Mouse (Mus musculus): ENCODE measurements around the gene Fam155a. TPM values are rescaled to one million over a fixed set of nuclear protein-coding genes. Genes with fewer than 3 reads are reported as not detected.

Gene Fam155a
- total and polyA plus RNA-seq, 3 experiments, result not detected

- Histone ChIP-seq H3K36me3 (replicated peaks in 1 of 2; ENCODE audit: control insufficient read depth in 1 of 2, insufficient read depth in 1 of 2, low read length in 1 of 2) (no peaks in the 10 kb centered on the region), H3K4me3 (replicated peaks in 1 of 3; ENCODE audit: low read depth in 2 of 3, low read length in 2 of 3, poor library complexity in 1 of 3) (no peak overlapping the region), H3K79me2 (replicated peaks; ENCODE audit: control insufficient read depth, extremely low read depth, insufficient read depth, poor library complexity, severe bottlenecking) (no peaks in the 10 kb centered on the region), H3K9me3 (replicated peaks; ENCODE audit: low read length) (peaks cover 56% of the 10 kb centered on the region), H3K4me2 (ENCODE audit: insufficient read depth, low read depth, poor library complexity, severe bottlenecking) (no peak overlapping the region), H3K9ac (ENCODE audit: insufficient read depth, low read depth) (no peak overlapping the region), H3K27ac (ENCODE audit: insufficient read depth, low read depth) (no peak overlapping the region), H3K27me3 (replicated peaks) (no peaks in the 10 kb centered on the region), H3K4me1 (ENCODE audit: control insufficient read depth in 1 of 2, insufficient read depth in 2 of 2) (no peaks in the 10 kb centered on the region)
- in situ Hi-C loops (cut with MboI; ENCODE audit: low pct_ligation_motif_present, low pct_unique_long_range_greater_than_20kb, low sequenced_read_pairs) (no loop called here), dilution Hi-C loops (cut with MboI; ENCODE audit: extremely low pct_ligation_motif_present, extremely low pct_unique_long_range_greater_than_20kb, low sequenced_read_pairs) (no loop called here)
- no peak for DNase-seq (ENCODE audit: extremely low read depth)
- TF ChIP-seq BHLHE40 (IDR thresholded peaks at IDR 0.05; ENCODE audit: low read depth, low read length) (no peak), UBTF (IDR thresholded peaks at IDR 0.05; ENCODE audit: low read depth, low read length) (no peak), RCOR1 (conservative IDR thresholded peaks at IDR 0.05; ENCODE audit: low read depth, low read length) (no peak), MAZ (IDR thresholded peaks at IDR 0.05; ENCODE audit: low read depth, low read length) (no peak), HCFC1 (IDR thresholded peaks at IDR 0.05; ENCODE audit: low read depth, low read length) (no peak)
Observed at GRCm38 (mm10) chr8:9769061-9769460, 1.9 kb downstream of the Fam155a start.

GRCm38 (mm10) chr8:9735169-9735568 lies 35.8 kb downstream of the Fam155a start:
- no peaks in the 10 kb centered on the region for H3K79me2 ChIP-seq (replicated peaks; ENCODE audit: control insufficient read depth, extremely low read depth, insufficient read depth, poor library complexity, severe bottlenecking)
- in situ Hi-C loops (cut with MboI; ENCODE audit: low pct_ligation_motif_present, low pct_unique_long_range_greater_than_20kb, low sequenced_read_pairs), result no loop called here
- H3K27me3 ChIP-seq (replicated peaks), result no peaks in the 10 kb centered on the region
- DNase-seq (ENCODE audit: extremely low read depth), result no peak
- H3K9me3 ChIP-seq (replicated peaks; ENCODE audit: low read length), result peaks cover 79% of the 10 kb centered on the region
- no peaks in the 10 kb centered on the region for H3K4me1 ChIP-seq (ENCODE audit: control insufficient read depth in 1 of 2, insufficient read depth in 2 of 2)
- dilution Hi-C loops (cut with MboI; ENCODE audit: extremely low pct_ligation_motif_present, extremely low pct_unique_long_range_greater_than_20kb, low sequenced_read_pairs), result no loop called here
- H3K27ac ChIP-seq (ENCODE audit: insufficient read depth, low read depth), result no peak overlapping the region
- H3K36me3 ChIP-seq (replicated peaks in 1 of 2; ENCODE audit: control insufficient read depth in 1 of 2, insufficient read depth in 1 of 2, low read length in 1 of 2), result no peaks in the 10 kb centered on the region
- no peak overlapping the region for H3K9ac ChIP-seq (ENCODE audit: insufficient read depth, low read depth)
- no peak overlapping the region for H3K4me3 ChIP-seq (replicated peaks in 1 of 3; ENCODE audit: low read depth in 2 of 3, low read length in 2 of 3, poor library complexity in 1 of 3)
- TF ChIP-seq ZMIZ1 (IDR thresholded peaks at IDR 0.05; ENCODE audit: low read depth, low read length) (no peak), MAX (IDR thresholded peaks at IDR 0.05; ENCODE audit: low read length) (no peak), MYC (IDR thresholded peaks at IDR 0.05; ENCODE audit: low read depth, low read length) (no peak), SIN3A (IDR thresholded peaks at IDR 0.05; ENCODE audit: low read length) (no peak), ZNF384 (IDR thresholded peaks at IDR 0.05; ENCODE audit: low read depth, low read length) (no peak), ZC3H11A (IDR thresholded peaks at IDR 0.05; ENCODE audit: low read depth, low read length) (no peak), CHD1 (IDR thresholded peaks at IDR 0.05; ENCODE audit: low read depth, low read length) (no peak), IRF4 (IDR thresholded peaks at IDR 0.05; ENCODE audit: low read depth, low read length) (no peak), MAFK (IDR thresholded peaks at IDR 0.05; ENCODE audit: insufficient replicate concordance, low read length) (no peak), CHD2 (IDR thresholded peaks at IDR 0.05; ENCODE audit: low read length) (no peak)
- H3K4me2 ChIP-seq (ENCODE audit: insufficient read depth, low read depth, poor library complexity, severe bottlenecking), result no peak overlapping the region

GRCm38 (mm10) chr8:9709791-9710190 lies 61.2 kb downstream of the Fam155a start:
- no peak for DNase-seq (ENCODE audit: extremely low read depth)
- H3K36me3 ChIP-seq (replicated peaks in 1 of 2; ENCODE audit: control insufficient read depth in 1 of 2, insufficient read depth in 1 of 2, low read length in 1 of 2), result no peaks in the 10 kb centered on the region
- no peak overlapping the region for H3K4me2 ChIP-seq (ENCODE audit: insufficient read depth, low read depth, poor library complexity, severe bottlenecking)
- H3K9ac ChIP-seq (ENCODE audit: insufficient read depth, low read depth), result no peak overlapping the region
- TF ChIP-seq GABPA (IDR thresholded peaks at IDR 0.05; ENCODE audit: insufficient replicate concordance, low read depth, low read length) (no peak), MEF2A (IDR thresholded peaks at IDR 0.05; ENCODE audit: borderline replicate concordance, low read depth, low read length) (no peak), MAX (IDR thresholded peaks at IDR 0.05; ENCODE audit: low read length) (no peak), MAZ (IDR thresholded peaks at IDR 0.05; ENCODE audit: low read depth, low read length) (no peak), USF1 (IDR thresholded peaks at IDR 0.05; ENCODE audit: low read depth, low read length) (no peak), ETS1 (conservative IDR thresholded peaks at IDR 0.05; ENCODE audit: low read depth, low read length) (no peak), MXI1 (IDR thresholded peaks at IDR 0.05; ENCODE audit: low read depth, low read length) (no peak), ZC3H11A (IDR thresholded peaks at IDR 0.05; ENCODE audit: low read depth, low read length) (no peak), EP300 (IDR thresholded peaks at IDR 0.05; ENCODE audit: low read length) (no peak), ELF1 (IDR thresholded peaks at IDR 0.05; ENCODE audit: low read depth, low read length) (no peak), IRF4 (IDR thresholded peaks at IDR 0.05; ENCODE audit: low read depth, low read length) (no peak), ZKSCAN1 (IDR thresholded peaks at IDR 0.05; ENCODE audit: borderline replicate concordance, low read depth, low read length) (no peak), POLR2A (IDR thresholded peaks at IDR 0.05; ENCODE audit: low read depth, low read length) (no peak), UBTF (IDR thresholded peaks at IDR 0.05; ENCODE audit: low read depth, low read length) (no peak), JUN (IDR thresholded peaks at IDR 0.05; ENCODE audit: insufficient read depth, low read depth, low read length) (no peak), HCFC1 (IDR thresholded peaks at IDR 0.05; ENCODE audit: low read depth, low read length) (no peak), NRF1 (IDR thresholded peaks at IDR 0.05; ENCODE audit: low read depth, low read length) (no peak), MAFK (IDR thresholded peaks at IDR 0.05; ENCODE audit: insufficient replicate concordance, low read length) (no peak)
- H3K4me1 ChIP-seq (ENCODE audit: control insufficient read depth in 1 of 2, insufficient read depth in 2 of 2), result no peaks in the 10 kb centered on the region
- in situ Hi-C loops (cut with MboI; ENCODE audit: low pct_ligation_motif_present, low pct_unique_long_range_greater_than_20kb, low sequenced_read_pairs), result no loop called here
- H3K27ac ChIP-seq (ENCODE audit: insufficient read depth, low read depth), result no peak overlapping the region
- peaks cover 57% of the 10 kb centered on the region for H3K9me3 ChIP-seq (replicated peaks; ENCODE audit: low read length)
- no peaks in the 10 kb centered on the region for H3K27me3 ChIP-seq (replicated peaks)
- H3K4me3 ChIP-seq (replicated peaks in 1 of 3; ENCODE audit: low read depth in 2 of 3, low read length in 2 of 3, poor library complexity in 1 of 3), result no peak overlapping the region
- dilution Hi-C loops (cut with MboI; ENCODE audit: extremely low pct_ligation_motif_present, extremely low pct_unique_long_range_greater_than_20kb, low sequenced_read_pairs), result no loop called here
- no peaks in the 10 kb centered on the region for H3K79me2 ChIP-seq (replicated peaks; ENCODE audit: control insufficient read depth, extremely low read depth, insufficient read depth, poor library complexity, severe bottlenecking)
